Mouse (Mus musculus) CD4-positive, CD25-positive, alpha-beta regulatory T cell, adult 4 months (primary cell): Measurements from ENCODE around the gene Wdr60. TPM values are rescaled to one million over a fixed set of nuclear protein-coding genes. Genes with fewer than 3 reads are reported as not detected.
A peak's percentile ranks its signal among the peaks of the same experiment; 100 is the strongest.

Experiments used
- ATAC-seq: one replicate; pipeline ENCODE4 v1.8.0; 2017
- polyA plus RNA-seq, 2 experiments: library from polyadenylated mRNA; unstranded; fragments of 100-300 nt; shearing (Covaris generic); gene quantifications; one replicate each; pipeline ENCODE4 v1.2.1; 2017

The Wdr60 gene
- polyA plus RNA-seq, 2 experiments from 2014 or later: 1.2 to 2.4 TPM

DNA sequence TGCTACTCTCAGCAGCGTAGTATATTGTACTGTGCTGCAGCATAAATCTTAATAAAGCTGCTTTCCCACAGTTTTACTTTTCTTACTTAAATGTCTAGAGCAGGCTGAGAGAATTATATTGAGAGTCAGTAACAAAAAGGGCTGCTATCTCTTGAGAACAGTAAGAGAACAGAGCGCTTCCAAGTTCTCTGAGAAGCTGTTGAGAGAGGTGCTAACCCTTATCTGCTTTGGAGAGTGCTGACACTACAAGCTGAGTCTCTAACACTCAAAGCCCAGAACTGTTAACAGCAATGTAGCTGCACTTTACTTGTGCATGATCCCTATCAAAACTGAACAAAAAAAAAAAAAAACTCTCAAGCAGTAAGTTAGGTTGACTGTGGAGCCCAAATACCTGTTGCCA lies 2.5 kb upstream of the Wdr60 start:
- ATAC-seq: no peak

DNA sequence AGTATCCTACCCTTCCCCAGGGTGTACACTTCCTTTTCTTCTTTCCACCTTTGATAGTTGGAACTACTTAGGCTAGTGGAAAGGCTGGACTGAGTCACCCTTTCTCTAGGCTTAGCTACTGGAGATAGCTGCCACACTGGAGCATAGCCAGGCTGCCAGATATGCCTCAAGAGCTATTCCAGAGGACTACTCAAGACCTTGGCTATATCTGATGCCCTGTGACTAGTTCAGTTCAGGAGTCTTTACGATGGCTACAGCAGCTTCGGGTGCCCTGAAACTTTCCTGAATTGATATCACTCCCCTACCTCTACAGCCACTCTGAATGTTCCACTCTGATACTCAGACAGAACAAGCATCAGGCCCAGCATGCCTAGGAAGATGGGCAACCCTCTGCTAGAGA lies 1.9 kb upstream of the Wdr60 start:
- no peak for ATAC-seq

DNA sequence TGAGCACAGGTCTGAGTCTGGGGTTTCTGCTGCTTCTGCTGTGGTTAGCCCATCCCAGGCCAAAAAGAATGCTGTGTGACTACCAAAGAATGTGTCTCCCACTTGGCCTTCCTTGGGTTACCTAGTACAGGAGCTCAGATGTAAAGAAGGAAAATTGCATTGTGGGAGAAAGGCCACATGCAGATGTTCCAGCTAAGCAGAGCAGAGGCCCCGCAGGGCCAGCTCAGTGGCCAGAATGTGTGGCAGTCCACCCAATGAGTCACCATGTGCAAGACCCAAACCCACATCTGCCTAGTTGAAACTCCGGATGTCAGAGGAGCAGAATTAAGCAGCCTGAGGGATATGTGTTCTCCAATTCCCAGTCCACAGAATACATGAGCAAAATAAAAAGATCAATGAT lies 4.5 kb downstream of the Wdr60 start:
- no peak for ATAC-seq

DNA sequence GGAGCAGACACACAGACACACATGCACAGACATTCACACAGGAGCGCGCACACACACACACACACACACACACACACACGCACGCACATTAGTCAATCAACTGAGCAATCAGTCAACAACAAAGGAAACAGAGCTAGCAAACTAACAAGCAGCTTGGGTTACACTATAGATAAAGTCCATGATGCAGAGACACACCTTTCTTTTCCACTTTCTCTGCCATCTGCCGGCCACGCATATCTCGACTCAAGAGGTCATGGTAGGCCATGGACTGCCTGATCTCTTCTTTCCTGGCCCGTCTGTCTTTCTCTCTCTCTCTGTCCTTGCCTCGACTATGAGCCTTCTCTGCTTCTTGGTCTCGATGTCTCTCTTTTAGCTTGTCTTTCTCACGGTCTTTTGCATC lies 7.2 kb downstream of the Wdr60 start:
- ATAC-seq: no peak

DNA sequence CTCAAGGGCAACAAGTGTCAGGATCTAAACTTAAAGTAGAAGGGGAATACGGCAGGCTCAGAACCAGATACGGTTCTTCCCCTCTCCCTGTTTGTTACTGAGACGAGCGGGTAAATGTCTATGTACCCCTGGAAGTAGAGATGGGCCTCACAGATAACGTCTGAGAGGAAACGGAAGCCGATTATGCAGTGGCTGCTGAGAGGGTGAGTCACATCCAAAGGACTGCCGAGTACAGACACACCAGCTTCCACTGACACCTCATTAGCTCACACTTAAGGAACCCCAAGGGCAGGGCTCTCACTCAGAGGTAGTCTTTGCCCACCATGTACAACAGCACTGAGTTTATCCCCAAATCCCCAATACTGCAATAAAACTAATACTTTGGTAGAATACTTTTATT lies 8.2 kb downstream of the Wdr60 start:
- ATAC-seq: peak; percentile 99

DNA sequence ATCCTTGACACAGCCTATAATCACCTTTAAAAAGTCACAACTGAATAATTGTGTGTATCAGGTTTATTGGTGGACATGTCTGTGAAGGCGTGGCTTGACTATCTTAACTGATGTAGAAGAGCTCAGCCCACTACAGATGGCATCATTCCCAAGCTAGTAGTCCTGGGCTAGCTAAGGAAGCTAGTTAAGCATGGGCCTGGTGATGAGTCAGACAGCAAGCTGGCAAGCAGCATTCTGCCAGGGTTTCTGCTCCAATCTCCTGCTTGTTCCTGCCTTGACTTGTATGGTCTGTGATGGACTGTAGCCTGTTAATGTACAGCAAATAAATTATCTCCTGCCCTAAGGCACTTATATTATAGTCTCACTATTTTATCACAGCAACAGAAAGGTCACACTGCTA lies 18.2 kb downstream of the Wdr60 start:
- ATAC-seq: no peak

DNA sequence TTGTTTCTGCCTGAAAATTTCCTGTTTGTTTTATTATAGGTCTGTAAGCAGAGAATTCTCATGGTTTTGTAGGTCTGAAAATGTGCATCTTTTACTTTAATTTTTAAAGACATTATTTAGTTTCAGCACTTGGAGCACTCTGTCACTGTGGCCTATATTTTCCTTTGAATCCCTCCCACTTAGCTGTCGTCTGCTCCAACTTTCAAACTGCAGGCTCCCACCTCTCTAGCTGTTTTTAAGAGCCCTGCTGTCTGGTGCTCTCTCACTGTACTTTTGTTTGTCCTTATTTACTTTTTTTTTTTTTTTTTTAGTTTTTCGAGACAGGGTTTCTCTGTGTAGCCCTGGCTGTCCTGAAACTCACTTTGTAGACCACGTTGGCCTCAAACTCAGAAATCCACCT lies 24.0 kb downstream of the Wdr60 start:
- ATAC-seq: no peak

DNA sequence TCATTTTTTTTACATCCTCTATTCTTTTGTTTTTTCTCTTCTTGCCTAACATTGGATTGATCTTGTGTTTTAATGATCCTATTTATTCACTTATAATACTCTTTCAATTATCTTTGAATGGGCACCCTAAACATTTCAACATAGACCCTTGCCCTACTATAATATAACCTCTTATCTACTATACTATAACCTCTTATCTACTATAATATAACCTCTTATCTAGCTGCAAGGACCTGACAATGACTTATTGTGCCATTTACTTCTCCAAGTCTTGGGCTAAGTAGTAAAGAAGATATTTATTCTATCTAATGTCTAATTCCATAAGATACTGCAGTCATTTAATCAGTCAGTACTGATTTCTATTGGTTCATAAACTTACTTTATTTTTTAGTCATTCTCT lies 24.5 kb downstream of the Wdr60 start:
- no peak for ATAC-seq

DNA sequence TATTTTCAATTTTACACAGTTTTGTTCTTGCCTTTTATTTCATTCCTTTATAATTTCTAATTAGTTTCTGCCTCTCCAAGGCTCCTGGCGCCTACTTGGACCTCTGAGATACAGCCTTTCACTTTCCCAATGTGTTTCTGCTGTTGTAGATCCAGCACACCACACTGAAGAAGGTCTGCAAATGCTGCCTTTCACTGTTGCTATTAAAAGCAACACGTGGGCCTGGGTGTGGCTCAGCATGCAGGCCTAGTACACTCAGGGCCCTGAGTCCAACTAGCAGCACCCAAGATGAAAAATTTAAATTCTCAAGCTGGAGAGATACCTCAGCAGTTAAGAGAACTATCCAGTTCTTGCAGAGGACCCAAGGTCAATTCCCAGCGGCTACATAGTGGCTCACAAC lies 26.2 kb downstream of the Wdr60 start:
- no peak for ATAC-seq

DNA sequence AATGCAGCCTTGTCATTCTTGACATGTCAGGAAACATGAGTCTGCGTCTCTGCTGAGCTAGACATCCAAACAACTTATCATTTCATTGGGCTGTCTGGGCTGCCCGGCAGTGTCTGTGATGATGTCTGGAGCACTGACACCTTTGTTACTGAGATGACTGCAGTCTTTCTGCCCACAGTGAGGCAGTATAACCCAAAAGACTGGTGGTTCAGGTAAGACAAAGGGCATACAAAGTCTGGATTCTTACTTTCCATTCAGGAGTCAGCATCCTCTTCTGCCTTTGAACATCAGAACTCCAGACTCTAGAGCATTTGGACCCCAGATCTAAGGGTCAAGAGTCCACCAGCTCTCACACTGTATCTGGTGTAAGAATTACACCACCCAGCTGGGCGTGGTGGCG lies 27.5 kb downstream of the Wdr60 start:
- peak; percentile 72 for ATAC-seq

DNA sequence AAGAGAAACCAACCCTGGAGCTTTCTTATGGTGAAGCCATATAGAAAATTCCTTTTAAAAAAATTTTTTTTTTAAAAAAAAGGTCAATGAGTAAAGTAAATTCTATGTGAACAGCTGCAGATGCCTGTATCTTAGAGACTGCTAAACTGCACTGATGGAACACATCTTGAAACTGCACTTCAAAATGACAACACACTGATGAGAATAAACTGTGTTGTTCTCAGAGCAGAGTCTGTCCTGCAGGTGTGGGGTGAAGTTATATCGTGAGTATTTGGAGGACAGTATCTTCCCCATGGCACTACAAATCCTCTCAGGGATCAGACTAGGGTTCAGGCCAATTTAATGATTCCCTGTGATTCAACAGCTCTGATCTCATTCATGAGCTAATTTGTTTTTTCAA lies 30.8 kb downstream of the Wdr60 start:
- no peak for ATAC-seq

DNA sequence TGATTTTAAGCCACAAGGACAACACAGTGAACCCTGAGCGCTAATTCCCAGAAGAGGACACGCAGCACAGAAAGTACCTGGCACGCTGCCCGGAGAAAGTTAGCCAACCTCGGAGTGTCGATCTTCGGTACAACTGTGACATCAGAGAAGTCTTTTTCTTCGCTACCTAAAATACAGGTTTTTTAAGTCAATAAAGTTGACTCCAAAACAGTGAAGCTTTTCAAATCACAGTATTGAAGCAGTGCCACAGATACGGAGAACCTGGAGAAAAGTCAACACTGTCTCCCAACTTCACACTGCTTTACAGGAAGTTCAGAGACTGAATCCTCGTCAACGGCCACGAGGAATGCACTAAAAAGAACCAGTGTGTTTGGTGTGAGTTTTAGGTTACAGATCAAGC lies 31.2 kb downstream of the Wdr60 start:
- ATAC-seq: no peak

DNA sequence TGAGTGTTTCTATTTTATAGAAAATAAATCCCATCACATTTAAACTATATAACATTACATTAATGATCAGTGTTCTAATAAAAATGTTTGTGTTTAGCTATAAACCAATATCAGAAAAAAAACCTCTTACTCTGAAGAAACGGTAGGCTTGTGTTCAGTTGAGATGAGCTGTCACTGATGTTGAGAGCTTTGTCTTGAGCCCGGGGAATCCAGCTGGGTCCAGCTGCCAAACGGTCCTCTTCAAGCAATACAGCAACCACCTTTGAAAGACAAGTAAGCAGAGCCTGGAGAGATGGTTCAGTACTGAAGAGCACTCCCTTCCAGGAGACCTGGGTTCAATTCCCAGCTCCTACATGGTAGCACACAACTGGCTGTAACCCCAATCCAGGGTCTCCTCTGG lies 33.4 kb downstream of the Wdr60 start:
- no peak for ATAC-seq

DNA sequence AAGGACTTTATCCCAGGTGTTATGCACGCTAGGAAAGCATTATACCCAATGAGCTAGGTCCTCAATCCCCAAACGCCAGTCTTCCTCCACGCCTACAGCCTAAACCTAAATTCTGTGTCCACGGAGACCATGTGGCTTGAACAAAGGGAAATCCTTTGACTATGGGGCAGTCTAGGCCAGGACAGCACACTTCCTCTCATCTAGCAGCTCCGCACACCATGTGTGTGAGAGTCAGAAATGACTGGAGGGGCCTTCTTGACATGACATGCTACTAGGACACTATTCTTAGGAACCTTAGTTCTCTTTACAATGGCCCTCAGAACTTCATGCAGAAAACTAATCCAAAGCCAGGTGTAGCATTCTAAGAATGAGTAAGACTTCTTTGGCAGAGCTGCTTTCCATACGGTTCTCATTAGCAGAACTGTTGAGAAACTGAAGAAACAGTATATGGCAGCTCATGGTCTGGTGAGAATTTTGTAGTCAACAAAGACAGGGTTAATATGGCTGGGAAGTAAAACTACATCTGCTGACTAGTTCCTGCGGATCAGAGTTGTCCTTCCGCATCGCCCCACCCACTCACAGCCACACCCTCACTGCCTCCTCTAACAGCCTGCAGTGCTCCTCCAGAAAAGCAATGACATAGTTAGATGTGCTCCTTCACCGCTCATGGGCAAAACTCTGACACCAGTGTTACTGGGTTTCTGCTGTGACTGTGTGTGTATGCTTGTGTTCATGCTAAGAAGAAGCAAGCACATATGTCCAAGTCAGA lies 36.3 kb downstream of the Wdr60 start:
- ATAC-seq: no peak

DNA sequence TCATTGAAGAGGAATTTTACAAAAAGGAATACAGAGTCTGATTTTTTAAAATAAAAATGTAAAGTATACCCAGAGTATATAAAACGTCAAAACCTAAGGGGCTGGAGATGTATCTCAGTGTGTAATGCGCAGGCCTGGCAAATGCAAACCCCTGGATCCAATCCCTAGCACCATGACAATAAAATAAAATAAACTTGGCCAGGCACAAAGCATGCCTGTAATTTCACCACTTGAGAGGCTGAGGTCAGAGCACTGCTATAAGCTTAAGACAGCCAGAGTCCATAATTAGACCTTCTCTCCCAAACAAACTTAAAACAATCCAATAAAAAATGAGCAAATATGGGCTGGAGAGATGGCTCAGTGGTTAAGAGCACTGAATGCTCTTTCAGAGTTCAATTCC lies 39.7 kb downstream of the Wdr60 start:
- no peak for ATAC-seq

DNA sequence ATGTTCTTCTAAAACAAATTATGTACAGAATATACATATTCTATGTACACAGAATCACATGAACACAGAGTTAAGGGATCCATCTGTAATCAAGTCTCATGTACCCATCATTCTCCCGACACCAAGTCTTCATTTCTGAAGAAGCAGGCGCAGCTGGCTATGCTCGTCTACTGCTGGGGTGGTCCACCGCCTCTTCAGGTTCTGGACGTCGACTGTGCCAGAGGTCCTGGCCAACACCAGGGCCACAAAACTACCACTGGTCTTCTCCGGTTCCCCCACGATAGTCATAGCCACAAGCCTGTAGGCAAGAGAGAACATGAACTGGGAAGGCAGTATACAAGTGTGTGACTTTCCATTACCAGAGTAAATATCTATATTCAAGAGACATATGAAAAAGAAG lies 55.3 kb downstream of the Wdr60 start:
- no peak for ATAC-seq

DNA sequence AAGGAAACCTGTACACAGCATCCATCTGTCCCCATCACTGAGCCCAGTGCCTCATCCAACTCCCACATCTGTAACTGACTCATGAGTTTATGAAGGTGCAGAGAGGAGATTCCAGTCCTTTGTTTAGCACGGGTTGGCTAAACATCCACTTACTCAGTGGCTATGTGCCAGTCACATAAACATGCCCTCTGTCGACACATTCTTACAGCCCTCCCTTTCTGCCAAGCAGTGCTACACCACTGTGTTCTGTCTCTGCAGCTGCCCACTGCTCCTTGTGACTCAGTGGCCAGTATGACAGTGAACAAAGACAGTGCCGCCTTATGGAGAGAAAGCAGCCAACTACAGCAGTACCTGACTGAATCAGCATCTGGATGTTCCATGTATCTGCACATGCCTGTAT lies 57.1 kb downstream of the Wdr60 start:
- ATAC-seq: no peak

DNA sequence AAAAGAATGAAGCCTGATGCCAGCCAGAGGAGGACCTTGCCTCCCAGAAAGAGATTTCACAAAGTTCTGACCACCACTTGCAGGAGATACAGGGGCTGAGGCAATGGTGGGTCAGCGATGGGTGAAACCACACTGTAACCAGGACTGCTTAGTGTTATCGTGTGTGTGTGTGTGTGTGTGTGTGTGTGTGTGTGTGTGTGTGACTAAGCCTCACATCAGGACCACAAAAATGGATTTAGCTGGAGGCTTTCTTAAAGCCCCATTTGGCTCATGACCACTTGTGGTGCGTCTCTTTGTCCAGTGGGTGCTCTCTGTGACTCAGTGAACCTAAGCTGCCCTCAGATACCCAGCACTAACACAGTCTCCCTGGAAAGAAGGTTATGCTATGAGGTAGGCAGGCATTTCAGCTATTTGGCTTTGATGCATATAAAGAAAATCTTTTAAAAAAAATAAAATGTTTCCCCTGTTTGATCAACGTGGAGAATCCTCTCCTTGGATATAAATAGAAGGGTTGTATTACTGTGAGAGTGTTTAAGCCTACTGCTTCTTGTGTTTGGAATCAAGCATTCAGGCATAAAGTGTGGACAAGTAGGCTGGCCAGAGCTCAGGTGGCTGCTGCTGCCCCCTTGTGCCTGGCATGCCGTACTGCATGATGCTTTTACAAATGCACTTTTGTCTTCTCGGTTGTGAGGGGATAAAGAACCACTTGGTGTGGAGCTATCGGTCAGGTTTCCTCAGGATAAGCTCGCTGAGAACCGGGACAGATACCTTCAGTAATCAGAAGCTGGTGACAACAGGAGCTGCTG lies 60.4 kb downstream of the Wdr60 start:
- peak; percentile 81 for ATAC-seq

DNA sequence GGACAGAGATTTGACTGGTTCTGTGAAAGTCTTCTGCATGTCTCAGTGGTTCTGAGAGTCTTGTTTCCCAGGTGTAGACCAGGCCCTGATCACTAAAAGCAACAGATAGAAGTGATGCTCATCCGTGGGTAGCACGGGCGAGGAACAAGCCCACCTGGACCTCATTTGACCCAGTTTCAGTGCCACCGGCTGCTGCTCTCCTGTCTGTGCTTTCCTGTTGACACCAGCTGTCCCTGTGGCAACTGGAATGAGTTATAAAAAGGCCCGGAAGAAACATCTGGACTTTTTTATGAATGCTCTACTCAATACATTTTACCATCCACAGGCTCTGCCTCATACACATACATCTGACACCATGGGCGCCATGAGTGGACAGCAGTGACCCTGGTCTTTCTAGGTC lies 64.0 kb downstream of the Wdr60 start:
- ATAC-seq: no peak

DNA sequence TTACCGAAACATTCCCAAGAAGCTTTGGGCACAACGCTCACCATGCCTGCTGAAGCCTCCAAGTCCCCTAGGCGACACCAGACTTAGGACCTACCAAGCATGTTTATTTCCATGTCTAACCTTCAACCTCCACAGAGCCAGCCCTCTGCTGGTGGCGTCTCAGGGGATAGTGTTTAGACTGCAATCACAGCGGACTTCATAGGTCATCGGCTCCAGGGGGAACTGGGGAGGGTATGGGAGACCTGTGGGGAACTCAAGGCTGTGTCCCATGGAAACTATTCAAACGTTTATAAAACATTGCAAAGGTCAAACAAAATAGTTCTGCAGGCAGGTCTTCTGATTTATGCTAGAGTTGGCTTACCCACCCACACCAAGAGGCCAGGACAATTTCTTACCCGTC lies 66.6 kb downstream of the Wdr60 start:
- ATAC-seq: no peak

DNA sequence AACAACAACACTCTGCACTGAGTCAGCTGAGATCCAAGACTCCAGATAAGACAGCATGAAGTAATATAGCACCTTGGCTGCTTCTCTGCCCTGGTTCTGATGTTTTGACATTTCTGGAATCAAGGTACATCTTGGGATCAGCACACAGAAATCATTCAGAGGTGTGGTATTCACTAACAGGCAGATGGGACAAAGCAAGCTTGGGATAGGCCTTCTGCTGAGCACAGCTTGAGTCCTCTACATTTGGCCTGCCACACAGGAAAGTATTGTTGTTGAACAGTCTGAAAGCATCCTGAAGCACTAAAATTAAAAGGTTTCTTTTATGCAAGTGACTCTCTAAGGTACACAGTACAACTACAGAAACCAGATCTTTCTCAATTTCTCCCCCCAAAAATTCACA lies 68.2 kb downstream of the Wdr60 start:
- no peak for ATAC-seq

DNA sequence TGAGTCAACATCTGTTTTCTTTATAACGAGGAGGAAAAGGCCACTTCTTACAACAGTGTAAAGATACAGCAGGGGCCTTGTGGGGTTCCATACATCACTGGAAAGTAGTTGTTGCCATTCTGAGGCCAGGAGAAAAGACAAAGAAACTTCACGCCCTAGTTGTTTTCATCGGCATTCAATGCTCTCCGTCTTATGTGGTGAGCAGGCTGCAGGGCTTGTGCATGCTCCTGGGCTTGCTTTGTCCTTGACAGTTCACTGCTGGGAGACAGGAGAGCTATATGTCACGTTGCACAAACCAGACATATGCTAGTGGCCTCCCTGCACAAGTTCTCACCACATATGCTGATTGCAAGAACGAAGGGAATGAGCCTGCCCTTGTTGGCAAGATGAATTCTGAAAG lies 68.9 kb downstream of the Wdr60 start:
- ATAC-seq: no peak

DNA sequence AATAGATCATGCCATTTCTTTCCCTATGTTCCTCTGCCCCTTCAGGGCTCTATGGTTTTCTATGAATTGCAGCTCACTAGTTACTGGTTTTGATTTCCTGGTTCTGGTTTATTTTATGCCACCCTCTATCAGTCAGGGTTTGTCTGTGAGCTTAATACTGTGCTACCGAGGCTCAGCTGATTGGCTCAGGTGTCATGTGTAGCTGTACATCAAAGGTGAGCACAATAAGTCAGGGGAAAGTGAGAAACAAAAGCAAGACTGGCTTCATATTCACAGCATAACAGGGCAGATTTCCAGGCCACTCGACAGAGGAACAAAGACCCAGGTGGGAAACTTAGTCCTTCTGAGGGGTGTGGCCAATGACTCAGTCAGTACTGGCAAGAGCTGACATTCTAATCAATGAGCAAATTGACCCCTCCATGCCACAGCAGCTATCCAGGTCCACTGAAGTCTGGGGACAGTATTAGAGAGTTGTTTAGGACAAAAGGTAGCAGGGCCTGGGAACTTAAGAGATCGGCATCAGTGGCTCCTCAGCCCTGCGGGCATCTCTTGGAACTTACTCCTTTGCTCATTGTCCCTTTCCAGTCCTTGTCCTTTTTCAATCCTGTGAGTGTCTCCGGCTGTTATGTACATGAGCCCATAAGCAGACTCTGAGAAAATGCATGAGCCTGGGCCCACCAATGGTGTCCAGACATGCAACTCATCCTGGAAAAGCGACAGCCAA lies 79.4 kb downstream of the Wdr60 start:
- ATAC-seq: no peak

DNA sequence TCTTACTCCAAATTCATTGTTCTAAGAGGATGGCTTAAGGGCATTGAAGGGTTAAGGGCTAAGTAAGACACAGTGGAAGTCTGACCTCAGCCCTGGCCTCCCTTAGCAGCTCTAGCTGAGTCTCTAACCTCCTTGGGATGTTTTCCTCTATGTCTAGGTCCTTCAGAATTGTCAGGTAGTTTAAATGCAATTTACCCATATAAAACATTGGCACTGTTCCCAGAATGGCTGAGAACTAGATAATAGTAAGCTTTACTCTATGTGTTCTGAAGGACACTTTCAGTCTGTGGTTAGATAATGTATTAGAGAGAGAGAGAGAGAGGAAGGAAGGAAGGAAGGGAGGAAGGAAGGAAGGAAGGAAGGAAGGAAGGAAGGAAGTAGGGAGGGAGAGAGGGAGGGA lies 80.4 kb downstream of the Wdr60 start:
- ATAC-seq: no peak
